Comparison of ENCODE assay signal across 24 mouse cellular contexts in the genomic region with DNA sequence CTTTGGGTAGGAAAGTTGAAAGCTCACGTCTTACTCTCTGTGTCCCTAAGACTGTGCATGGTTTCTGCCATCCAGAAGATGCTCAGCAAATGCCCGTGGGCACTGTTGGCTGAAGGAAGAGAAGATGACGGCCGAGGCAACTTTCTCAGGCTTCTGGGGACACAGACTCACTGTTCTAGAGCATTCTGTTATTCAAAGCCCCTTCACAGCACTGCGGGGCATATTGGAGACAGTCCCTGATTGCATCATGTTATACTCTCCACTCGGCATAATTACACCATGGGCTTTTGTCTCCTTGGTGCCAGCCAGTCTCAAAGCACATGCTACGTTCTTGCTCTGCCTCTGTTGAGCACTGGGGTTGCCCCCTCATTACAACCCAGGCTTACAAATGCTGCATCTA. TPM values are rescaled to one million over a fixed set of nuclear protein-coding genes. Genes with fewer than 3 reads are reported as not detected.
DNase-seq lines count a peak whose midpoint lies in the region; ATAC-seq and TF ChIP-seq lines count a peak whose summit lies in the region.
"Had no signal": no experiment of that assay in that cellular context is flagged by ENCODE, and none has a peak within 500 bp of the region (broad histone marks: within the 10 kb centered on the region; RNA-seq: fewer than 3 reads in every experiment).

No protein-coding gene starts in this region.

- H3K4me2 ChIP-seq in hindbrain, embryonic 15.5 days, result no peak overlapping the region
- no peak overlapping the region for H3K4me2 ChIP-seq in hindbrain, embryonic 12.5 days (replicated peaks)
- no peak overlapping the region for H3K4me2 ChIP-seq in hindbrain, postnatal 0 days (ENCODE audit: low read depth, low read length)
- H3K4me2 ChIP-seq in neural tube, embryonic 15.5 days, result no peak overlapping the region
- H3K4me2 ChIP-seq: embryonic facial prominence, embryonic 12.5 days; limb, embryonic 13.5 days; liver, embryonic 13.5 days; lung, embryonic 14.5 days had no signal

- H3K27me3 ChIP-seq in hindbrain, embryonic 15.5 days, result no peaks in the 10 kb centered on the region
- 0 out of 2 replicates have a peak, but pooled peaks cover 2% of the 10 kb centered on the region for H3K27me3 ChIP-seq in hindbrain, embryonic 12.5 days
- H3K27me3 ChIP-seq in hindbrain, postnatal 0 days (ENCODE audit: insufficient read depth, low read length), result no peaks in the 10 kb centered on the region
- no peaks in the 10 kb centered on the region for H3K27me3 ChIP-seq in neural tube, embryonic 15.5 days (replicated peaks)
- H3K27me3 ChIP-seq: embryonic facial prominence, embryonic 12.5 days had no signal

- no peaks in the 10 kb centered on the region for H3K36me3 ChIP-seq in hindbrain, embryonic 15.5 days
- H3K36me3 ChIP-seq in hindbrain, embryonic 12.5 days, result no peaks in the 10 kb centered on the region
- H3K36me3 ChIP-seq in hindbrain, postnatal 0 days (ENCODE audit: insufficient read depth, low read length), result no peaks in the 10 kb centered on the region
- H3K36me3 ChIP-seq in neural tube, embryonic 15.5 days, result no peaks in the 10 kb centered on the region
- H3K36me3 ChIP-seq: embryonic facial prominence, embryonic 12.5 days; limb, embryonic 13.5 days; liver, embryonic 13.5 days had no signal

- peak; percentile 90 for ATAC-seq in hindbrain, embryonic 15.5 days (ENCODE audit: low FRiP score, low read depth)
- ATAC-seq in hindbrain, embryonic 12.5 days (ENCODE audit: low FRiP score), result no peak
- peak; percentile 97 for ATAC-seq in hindbrain, postnatal 0 days
- ATAC-seq in neural tube, embryonic 15.5 days (ENCODE audit: low FRiP score), result peak; percentile 88

- H3K9ac ChIP-seq in hindbrain, embryonic 15.5 days, result no peak overlapping the region
- no peak overlapping the region for H3K9ac ChIP-seq in hindbrain, embryonic 12.5 days
- no peak overlapping the region for H3K9ac ChIP-seq in hindbrain, postnatal 0 days (replicated peaks; ENCODE audit: low read length)
- no peak overlapping the region for H3K9ac ChIP-seq in neural tube, embryonic 15.5 days (replicated peaks)
- H3K9ac ChIP-seq: embryonic facial prominence, embryonic 12.5 days; limb, embryonic 13.5 days; liver, embryonic 13.5 days; lung, embryonic 14.5 days had no signal

- 0 out of 2 replicates have a peak, but pooled peaks cover 3% of the 10 kb centered on the region for H3K4me1 ChIP-seq in hindbrain, embryonic 15.5 days (replicated peaks)
- H3K4me1 ChIP-seq in hindbrain, embryonic 12.5 days, result no peaks in the 10 kb centered on the region
- H3K4me1 ChIP-seq in hindbrain, postnatal 0 days (ENCODE audit: insufficient read depth, low read length), result no peaks in the 10 kb centered on the region
- H3K4me1 ChIP-seq in neural tube, embryonic 15.5 days, result no peaks in the 10 kb centered on the region
- H3K4me1 ChIP-seq: embryonic facial prominence, embryonic 12.5 days; liver, embryonic 13.5 days had no signal

- no peaks in the 10 kb centered on the region for H3K9me3 ChIP-seq in hindbrain, embryonic 15.5 days
- no peaks in the 10 kb centered on the region for H3K9me3 ChIP-seq in hindbrain, embryonic 12.5 days (replicated peaks)
- H3K9me3 ChIP-seq in hindbrain, postnatal 0 days (ENCODE audit: low read length), result no peaks in the 10 kb centered on the region
- H3K9me3 ChIP-seq in neural tube, embryonic 15.5 days (replicated peaks), result no peaks in the 10 kb centered on the region
- H3K9me3 ChIP-seq: embryonic facial prominence, embryonic 12.5 days; limb, embryonic 13.5 days; liver, embryonic 13.5 days had no signal

- peak overlapping the region; percentile 6; the same call in 1 of the 2 replicates for H3K27ac ChIP-seq in hindbrain, embryonic 15.5 days (replicated peaks)
- no peak overlapping the region for H3K27ac ChIP-seq in hindbrain, embryonic 12.5 days
- H3K27ac ChIP-seq in hindbrain, postnatal 0 days, result peak overlapping the region; percentile 45; the same call in 1 of the 2 replicates
- H3K27ac ChIP-seq in neural tube, embryonic 15.5 days (replicated peaks), result peak overlapping the region; percentile 43
- H3K27ac ChIP-seq: embryonic facial prominence, embryonic 12.5 days; limb, embryonic 13.5 days; liver, embryonic 13.5 days had no signal

- no peak for TF ChIP-seq CTCF in hindbrain, postnatal 0 days (IDR thresholded peaks at IDR 0.05; ENCODE audit: low read depth)

- no peak overlapping the region for H3K4me3 ChIP-seq in hindbrain, embryonic 15.5 days
- H3K4me3 ChIP-seq in hindbrain, embryonic 12.5 days, result no peak overlapping the region
- no peak overlapping the region for H3K4me3 ChIP-seq in hindbrain, postnatal 0 days (ENCODE audit: low read length)
- no peak overlapping the region for H3K4me3 ChIP-seq in neural tube, embryonic 15.5 days (replicated peaks)
- H3K4me3 ChIP-seq: embryonic facial prominence, embryonic 12.5 days; erythroblast, embryonic 14.5 days; limb, embryonic 13.5 days; liver, embryonic 13.5 days; myocyte had no signal

- 55% methylated on average over 7 of the region's 7 CpGs for WGBS in hindbrain, embryonic 15.5 days
- 77% methylated on average over 7 of the region's 7 CpGs for WGBS in hindbrain, embryonic 12.5 days
- 37% methylated on average over 7 of the region's 7 CpGs for WGBS in hindbrain, postnatal 0 days
- 54% methylated on average over 7 of the region's 7 CpGs for WGBS in neural tube, embryonic 15.5 days

- peak; percentile 63 for DNase-seq in retina, postnatal 1 day
- DNase-seq in retina, embryonic 14.5 days (ENCODE audit: low spot score), result no peak
- DNase-seq in hindbrain, postnatal 0 days (ENCODE audit: low spot score), result peak; percentile 71
- no peak for DNase-seq in embryo, embryonic 11 days
- DNase-seq: adrenal gland, adult 2 months; cerebellum, adult 9-10 months; gastrocnemius, postnatal 36 days; kidney, adult 2 months; kidney, postnatal 14 days; liver, embryonic 13.5 days; lung, embryonic 14.5 days; lung, postnatal 36 days; right cerebral cortex, postnatal 14 days; spleen, adult 18-20 months; thymus, postnatal 25 days had no signal

RNA-seq across cellular contexts. Expression of gene Pdzrn3, which starts 7.8 kb away (rescaled TPM):
- polyA plus RNA-seq in hindbrain, embryonic 15.5 days (2015; fragmentation: Nextera tagmentation; extraction: Ambion mirVana), result 23.6 and 25.8 TPM in 2 replicates
- 27.2 and 31.0 TPM in 2 replicates for polyA plus RNA-seq in hindbrain, embryonic 12.5 days (2016; fragmentation: Nextera tagmentation; extraction: Ambion mirVana)
- total RNA-seq in hindbrain, postnatal 0 days (2014; rRNA removed), result 35.3 and 37.1 TPM in 2 replicates
- polyA plus RNA-seq in hindbrain, postnatal 0 days (2015; fragmentation: Nextera tagmentation; extraction: Ambion mirVana), result 10.6 and 11.2 TPM in 2 replicates
- 22.9 and 24.6 TPM in 2 replicates for polyA plus RNA-seq in neural tube, embryonic 15.5 days (2015; fragmentation: Nextera tagmentation; extraction: Ambion mirVana)
- total RNA-seq: common myeloid progenitor, adult 5-6 weeks; megakaryocyte-erythroid progenitor cell, adult 5-6 weeks had no signal
- polyA plus RNA-seq: erythroblast, embryonic 14.5 days had no signal

Comparison
In these comparisons a context has a peak if more than half of its experiments do, and no peak if none do; other contexts are left out.
1. DNase-seq: peak in retina, postnatal 1 day (single experiment) and hindbrain, postnatal 0 days (single experiment); none in retina, embryonic 14.5 days (single experiment) and embryo, embryonic 11 days (single experiment).